Mouse (Mus musculus) E14TG2a.4 (cell line): ENCODE data around the gene Gm20388.

Experiments used
- CTCF ChIP-seq: conservative IDR thresholded peaks from 2 replicates; pipeline ENCODE4 v1.5.1; 2014; ENCODE audit warnings: low read length
- POU5F1 ChIP-seq: IDR thresholded peaks from 2 replicates; pipeline ENCODE4 v1.6.1; 2014; ENCODE audit warnings: low read length, borderline replicate concordance

GRCm38 (mm10) chr8:121085561-121085960 is 1174.9 kb downstream of the Gm20388 start:
- TF ChIP-seq CTCF = no peak
- no peak for TF ChIP-seq POU5F1
